Mouse (Mus musculus) heart, adult 2 months (tissue): Measurements from ENCODE around the gene Pam16. TPM values are rescaled to one million over a fixed set of nuclear protein-coding genes. Genes with fewer than 3 reads are reported as not detected.

ENCODE experiments used
- DNase-seq, 2 experiments: peaks; one replicate each; pipeline ENCODE4 v3.0.0; 2021
- H3K27ac ChIP-seq: fragments of 200-600 bp; 2 replicates; pipeline ENCODE4 v1.8.1; 2022
- H3K27me3 ChIP-seq: fragments of 200-500 bp; 2 replicates; pipeline ENCODE4 v1.6.1; 2012; ENCODE audit warnings: mild to moderate bottlenecking, low read length, inconsistent platforms, mixed read lengths; ENCODE audit not compliant: control insufficient read depth, insufficient read depth
- H3K36me3 ChIP-seq: fragments of 200-500 bp; 2 replicates; pipeline ENCODE4 v1.6.1; 2012; ENCODE audit warnings: low read length, inconsistent platforms; ENCODE audit not compliant: control insufficient read depth, insufficient read depth
- H3K4me1 ChIP-seq: fragments of 200-500 bp; 2 replicates; pipeline ENCODE4 v1.6.1; 2011; ENCODE audit warnings: low read length; ENCODE audit not compliant: control insufficient read depth, insufficient read depth
- H3K4me3 ChIP-seq: fragments of 200-600 bp; 2 replicates; pipeline ENCODE4 v1.8.1; 2022
- H3K79me2 ChIP-seq: fragments of 200-500 bp; replicated peaks from 2 replicates; pipeline ENCODE4 v1.6.1; 2012; ENCODE audit warnings: mild to moderate bottlenecking, inconsistent platforms, low read length, moderate library complexity, mixed read lengths; ENCODE audit not compliant: control insufficient read depth, insufficient read depth
- H3K9ac ChIP-seq: fragments of 200-500 bp; 2 replicates; pipeline ENCODE4 v1.6.1; 2012; ENCODE audit warnings: low read depth, mild to moderate bottlenecking, control low read depth, inconsistent platforms, low read length, mixed read lengths
- CTCF ChIP-seq: fragments of 200-600 bp; IDR thresholded peaks from 2 replicates; pipeline ENCODE4 v1.8.1; 2022; ENCODE audit warnings: antibody characterized with exemption, mild to moderate bottlenecking, moderate library complexity
- EP300 ChIP-seq: fragments of 200-500 bp; IDR thresholded peaks from 2 replicates; pipeline ENCODE4 v1.6.1; 2011; ENCODE audit warnings: low read depth, low read length, control low read depth; ENCODE audit not compliant: insufficient read depth
- POLR2A ChIP-seq: fragments of 200-500 bp; IDR thresholded peaks from 2 replicates; pipeline ENCODE4 v1.6.1; 2011; ENCODE audit warnings: mild to moderate bottlenecking, low read depth, low read length, control low read depth; ENCODE audit not compliant: insufficient read depth
- WGBS: fragments of 180-500 bp; shearing (Covaris S2); methylation state at CpG from one replicate; pipeline ENCODE4 v1.1.7; 2018; 5-methylcytosine and 5-hydroxymethylcytosine counted together
- intact Hi-C: fragments of 180-260 bp; cut with DNase I; formaldehyde crosslinking; loops from one replicate; pipeline ENCODE4 v1.15.1; 2025
- polyA plus RNA-seq: library from polyadenylated mRNA; depleted of rRNA; stranded (reverse); fragments of >200 nt; gene quantifications from 2 replicates; pipeline ENCODE4 v1.2.3, GENCODE M21; 2012
- total RNA-seq, 2 experiments: library from RNA; stranded (reverse); gene quantifications; 2 replicates each; pipeline ENCODE4 v1.2.3; 2021

Gene Pam16
- total and polyA plus RNA-seq, 3 experiments: 39.4 to 165 (median 119) TPM

DNA sequence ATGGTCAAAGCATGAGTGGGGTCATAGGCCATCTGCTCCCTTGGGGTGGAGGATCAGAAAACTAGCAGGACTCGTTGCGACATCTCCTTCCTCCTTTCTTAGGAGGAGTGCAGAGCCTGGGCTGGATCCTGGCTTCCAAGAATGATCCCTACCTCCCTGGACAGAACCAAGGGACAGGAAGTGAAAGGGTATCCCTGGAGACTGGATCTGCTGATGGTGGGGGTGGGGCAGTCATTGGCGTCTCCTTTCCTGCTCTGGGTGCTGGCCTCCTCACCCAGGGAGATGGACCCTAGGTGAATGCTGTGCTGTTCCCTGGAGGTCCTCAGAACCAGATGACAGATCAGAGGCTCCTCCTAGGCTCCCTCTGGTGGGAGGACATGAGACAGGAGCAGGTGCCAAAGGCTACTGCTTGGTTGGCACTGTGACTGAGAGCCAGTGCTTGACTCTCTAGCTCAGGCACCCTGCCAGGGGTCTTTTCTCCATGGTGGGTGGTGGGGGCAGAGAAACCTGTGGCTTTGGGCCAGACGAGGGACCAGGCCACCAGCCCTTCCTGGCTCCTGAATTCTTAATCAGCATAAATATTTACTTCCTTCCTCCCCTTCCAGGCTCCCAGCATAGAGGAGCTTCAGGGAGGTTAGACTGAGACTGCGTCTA is 18.2 kb downstream of the Pam16 start:
- H3K9ac ChIP-seq: no peak overlapping the region; the same call in 1 of the 2 replicates
- no peaks in the 10 kb centered on the region; the same call in 1 of the 2 replicates for H3K79me2 ChIP-seq
- TF ChIP-seq EP300 (0 out of 2 replicates have a peak, but pooled peaks have one; percentile 9), POLR2A (no peak), CTCF (peak; percentile 81)
- peak; percentile 69 to 78 for DNase-seq
- H3K36me3 ChIP-seq: no peaks in the 10 kb centered on the region
- H3K4me1 ChIP-seq: peaks cover 22% of the 10 kb centered on the region
- peak overlapping the region; percentile 79 for H3K27ac ChIP-seq
- intact Hi-C loops: loop anchor here (1.0 to 2.0 kb wide), 3 partner anchors 13 to 118 kb away; no protein-coding TSS in a partner anchor
- H3K27me3 ChIP-seq: no peaks in the 10 kb centered on the region
- WGBS: 10% methylated on average over 5 of the region's 5 CpGs
- H3K4me3 ChIP-seq: no peak overlapping the region

DNA sequence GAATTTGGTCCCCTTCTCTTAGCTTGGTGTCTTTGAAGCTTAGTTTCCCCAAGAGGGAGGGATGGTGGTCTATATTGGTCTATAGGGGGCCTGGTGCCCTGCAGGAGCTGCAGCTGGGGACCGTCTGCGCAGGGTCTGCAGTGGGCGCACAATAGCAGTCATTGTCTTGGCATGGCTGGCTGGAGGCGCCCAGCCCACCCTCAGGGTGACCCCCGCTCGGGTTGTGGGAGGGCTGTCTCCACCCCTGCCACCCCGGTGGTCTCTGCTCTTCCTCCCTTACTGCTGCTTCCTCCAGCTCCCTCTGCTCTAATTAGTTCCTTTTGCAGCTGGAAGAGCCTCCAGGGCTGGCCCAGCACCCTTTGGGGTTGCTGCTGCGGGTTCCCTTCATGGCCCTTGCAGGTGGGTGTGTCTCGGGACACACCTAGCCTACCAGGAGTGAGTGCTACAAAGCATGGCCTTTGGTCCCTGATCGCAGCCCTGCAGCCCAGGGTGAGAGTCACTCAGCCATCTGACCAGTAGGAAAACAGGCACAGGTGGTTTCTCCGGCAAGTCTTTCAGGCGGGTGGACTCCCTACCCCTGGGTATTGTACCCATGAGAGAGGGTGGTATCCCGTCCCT is 19.2 kb downstream of the Pam16 start:
- Histone ChIP-seq H3K9ac (no peak overlapping the region), H3K4me1 (peaks cover 22% of the 10 kb centered on the region), H3K4me3 (no peak overlapping the region), H3K36me3 (no peaks in the 10 kb centered on the region), H3K79me2 (no peaks in the 10 kb centered on the region; the same call in 1 of the 2 replicates), H3K27ac (peak overlapping the region; percentile 79; the same call in 1 of the 2 replicates), H3K27me3 (no peaks in the 10 kb centered on the region)
- intact Hi-C loops: loop anchor here (2.0 kb wide), 1 partner anchor 117 kb away; no protein-coding TSS in a partner anchor
- WGBS: 80% methylated on average over 13 of the region's 13 CpGs
- TF ChIP-seq EP300 (no peak), POLR2A (no peak), CTCF (no peak)
- no peak for DNase-seq

GRCm38 (mm10) chr16:4604293-4604837 is 20.4 kb downstream of the Pam16 start:
- H3K36me3 ChIP-seq: no peaks in the 10 kb centered on the region
- H3K27me3 ChIP-seq: no peaks in the 10 kb centered on the region
- WGBS: 68% methylated on average over 11 of the region's 11 CpGs
- DNase-seq: no peak
- no peak for TF ChIP-seq EP300
- TF ChIP-seq POLR2A: no peak
- no peak for TF ChIP-seq CTCF
- H3K9ac ChIP-seq: no peak overlapping the region
- H3K27ac ChIP-seq: no peak overlapping the region
- no peaks in the 10 kb centered on the region; the same call in 1 of the 2 replicates for H3K79me2 ChIP-seq
- intact Hi-C loops: no loop called here
- peaks cover 22% of the 10 kb centered on the region for H3K4me1 ChIP-seq
- no peak overlapping the region for H3K4me3 ChIP-seq

DNA sequence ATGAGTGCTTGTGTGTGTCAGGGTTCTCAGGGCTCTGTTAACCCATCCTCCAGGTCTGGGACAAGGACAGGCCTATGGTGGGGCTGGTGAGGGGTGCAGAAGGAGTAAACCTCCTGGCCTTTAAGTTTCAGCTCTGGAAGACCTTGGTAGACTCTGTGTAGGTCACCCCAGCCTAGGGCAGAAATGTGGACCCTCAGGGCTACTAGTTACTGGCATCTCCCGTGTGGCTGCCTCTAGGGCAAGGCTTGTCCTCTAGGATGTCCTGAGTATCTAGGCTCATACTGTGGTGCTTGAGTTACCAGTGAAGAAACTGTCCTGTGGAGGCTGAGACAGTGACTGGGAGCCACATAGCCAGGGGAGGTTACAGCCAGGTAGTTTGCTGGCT is 21.3 kb downstream of the Pam16 start:
- no peak overlapping the region for H3K4me3 ChIP-seq
- WGBS: 52% methylated on average over 1 of the region's 1 CpGs
- H3K27me3 ChIP-seq: no peaks in the 10 kb centered on the region
- TF ChIP-seq CTCF (no peak), EP300 (no peak)
- intact Hi-C loops: no loop called here
- DNase-seq: no peak
- no peak overlapping the region for H3K27ac ChIP-seq
- no peaks in the 10 kb centered on the region for H3K36me3 ChIP-seq
- no peak overlapping the region for H3K9ac ChIP-seq
- peaks cover 22% of the 10 kb centered on the region for H3K4me1 ChIP-seq
- H3K79me2 ChIP-seq: no peaks in the 10 kb centered on the region; the same call in 1 of the 2 replicates

DNA sequence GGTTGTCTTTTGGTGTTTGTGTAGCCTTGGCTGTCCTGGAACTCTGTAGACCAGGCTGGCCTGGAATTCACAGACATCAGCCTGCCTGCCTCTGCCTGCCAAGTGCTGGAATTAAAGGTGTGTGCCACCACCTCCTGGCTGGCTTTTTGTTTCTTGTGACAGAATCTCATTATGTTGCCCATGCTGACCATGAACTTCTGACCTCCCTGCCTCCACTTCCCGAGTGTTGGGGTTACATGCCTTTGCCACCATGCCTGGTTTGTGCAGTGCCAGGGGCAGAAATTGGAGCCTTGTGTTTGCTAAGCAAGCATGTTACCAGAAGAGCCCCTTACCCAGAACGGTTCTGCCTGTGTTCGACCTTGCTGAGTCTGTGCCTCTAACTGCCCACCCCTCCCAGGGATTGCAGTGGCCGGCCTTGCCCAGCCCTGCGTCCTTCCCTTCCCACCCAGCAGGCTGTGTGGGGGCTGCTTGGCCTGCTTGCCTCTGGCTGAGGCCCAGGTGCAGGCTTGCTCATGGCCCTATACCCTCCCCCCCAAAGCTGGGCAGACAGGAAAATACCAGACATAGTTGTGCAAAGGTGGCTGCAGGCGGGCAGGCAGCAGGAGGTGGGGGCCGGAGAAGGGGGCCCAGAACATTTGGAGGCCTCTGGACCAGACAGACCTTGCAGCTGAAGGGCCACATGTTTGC is 21.9 kb downstream of the Pam16 start:
- intact Hi-C loops: no loop called here
- H3K9ac ChIP-seq: no peak overlapping the region

DNA sequence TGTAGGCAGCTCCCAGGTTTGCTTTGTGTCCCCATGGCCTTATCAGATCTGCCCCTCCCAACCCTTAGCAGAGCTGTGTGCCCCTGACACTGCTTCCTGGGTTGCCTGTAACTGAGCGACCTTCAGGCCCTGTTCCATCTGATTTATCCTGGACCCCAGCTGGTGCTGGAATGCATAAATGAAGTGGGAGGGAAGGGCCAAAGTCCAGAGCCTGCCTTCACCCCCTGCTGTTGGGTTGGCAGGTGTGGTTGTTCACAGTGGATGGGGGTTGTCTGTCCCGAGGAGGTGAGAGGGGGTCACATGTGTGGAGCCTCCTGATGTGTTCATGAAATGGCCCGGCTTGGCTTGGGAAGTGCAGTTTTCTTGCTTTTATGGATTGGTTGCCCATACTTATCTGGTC is 22.6 kb downstream of the Pam16 start:
- H3K79me2 ChIP-seq: no peaks in the 10 kb centered on the region; the same call in 1 of the 2 replicates
- TF ChIP-seq CTCF (no peak), EP300 (no peak), POLR2A (no peak)
- 41% methylated on average over 3 of the region's 3 CpGs for WGBS
- H3K4me1 ChIP-seq: peaks cover 17% of the 10 kb centered on the region
- H3K27ac ChIP-seq: no peak overlapping the region
- no peak overlapping the region for H3K9ac ChIP-seq
- no peaks in the 10 kb centered on the region for H3K36me3 ChIP-seq
- no peaks in the 10 kb centered on the region for H3K27me3 ChIP-seq
- intact Hi-C loops: no loop called here
- H3K4me3 ChIP-seq: no peak overlapping the region
- DNase-seq: no peak

More for the DNA sequence above, 21.9 kb downstream of the Pam16 start:
- H3K79me2 ChIP-seq: no peaks in the 10 kb centered on the region; the same call in 1 of the 2 replicates
- WGBS: 33% methylated on average over 7 of the region's 7 CpGs
- H3K27me3 ChIP-seq: no peaks in the 10 kb centered on the region
- no peak for TF ChIP-seq POLR2A
- no peak for TF ChIP-seq EP300
- TF ChIP-seq CTCF: no peak
- DNase-seq: no peak
- no peaks in the 10 kb centered on the region for H3K36me3 ChIP-seq
- no peak overlapping the region for H3K4me3 ChIP-seq
- H3K27ac ChIP-seq: no peak overlapping the region
- peaks cover 22% of the 10 kb centered on the region for H3K4me1 ChIP-seq
